Mouse (Mus musculus): ENCODE data around the gene Stat6.

Stat6 gene

GRCm38 (mm10) chr10:127607059-127607458, 35.7 kb upstream of the Stat6 start:
- POLR2A ChIA-PET: interaction anchor here in 3 of 4 experiments (0.6 to 8.0 kb wide), 14 partner anchors 10 to 902 kb away, joined by 3 to 87 read pairs (median 4); partner anchors contain the start of gene Lrp1 (in 1 of the 3)
- CTCF ChIA-PET: interaction anchor here in 3 of 4 experiments (0.6 to 1.5 kb wide), 8 partner anchors 14 to 943 kb away, joined by 3 to 8 read pairs (median 4); partner anchors contain the start of genes Lrp1 (in 1 of the 3) and Os9 (in 1 of the 3)

GRCm38 (mm10) chr10:127609415-127610065, 33.2 kb upstream of the Stat6 start:
- CTCF ChIA-PET: interaction anchor here in 3 of 4 experiments (0.6 to 2.4 kb wide), 13 partner anchors 9 to 399 kb away, joined by 3 to 26 read pairs (median 3); partner anchors contain the start of gene Lrp1 (in 1 of the 3)
- POLR2A ChIA-PET: interaction anchor here (0.7 to 8.0 kb wide), 29 partner anchors 8 to 675 kb away, joined by 3 to 87 read pairs (median 5); partner anchors contain the start of genes Lrp1 (in 2 of the 4), Naca (in 1 of the 4), Ndufa4l2 (in 1 of the 4) and Stat6 (in 1 of the 4)

GRCm38 (mm10) chr10:127610066-127610415, 32.7 kb upstream of the Stat6 start:
- ChIA-PET POLR2A (interaction anchor here (0.5 to 8.0 kb wide), 31 partner anchors 9 to 676 kb away, joined by 3 to 87 read pairs (median 5); partner anchors contain the start of genes Lrp1 (in 2 of the 4), Naca (in 1 of the 4), Ndufa4l2 (in 1 of the 4) and Stat6 (in 1 of the 4)), CTCF (interaction anchor here (0.5 to 2.4 kb wide), 14 partner anchors 9 to 398 kb away, joined by 3 to 26 read pairs (median 3); partner anchors contain the start of gene Lrp1 (in 1 of the 4))

GRCm38 (mm10) chr10:127612079-127612775, 30.6 kb upstream of the Stat6 start:
- ChIA-PET CTCF (interaction anchor here in 3 of 4 experiments (0.6 to 1.9 kb wide), 4 partner anchors 10 to 95 kb away, joined by 3 to 6 read pairs (median 3); partner anchors contain the start of gene Lrp1 (in 1 of the 3)), POLR2A (interaction anchor here in 2 of 4 experiments (0.6 to 2.0 kb wide), 5 partner anchors 9 to 494 kb away, joined by 3 to 10 read pairs (median 5); partner anchors contain the start of gene Lrp1 (in 1 of the 2))

GRCm38 (mm10) chr10:127614236-127615033, 28.4 kb upstream of the Stat6 start:
- CTCF ChIA-PET: interaction anchor here in 3 of 4 experiments (0.5 to 1.9 kb wide), 3 partner anchors 7 to 45 kb away, joined by 4 to 7 read pairs (median 6); partner anchors contain the start of gene Lrp1 (in 1 of the 3)
- POLR2A ChIA-PET: interaction anchor here in 3 of 4 experiments (0.6 to 2.4 kb wide), 6 partner anchors 15 to 749 kb away, joined by 3 to 11 read pairs (median 4); no protein-coding TSS in a partner anchor

- CTCF ChIA-PET: interaction anchor here in 1 of 4 experiments (0.6 kb wide), 2 partner anchors 45 to 291 kb away, joined by 7 to 11 read pairs; no protein-coding TSS in a partner anchor
Measured at GRCm38 (mm10) chr10:127615034-127615374, 27.8 kb upstream of the Stat6 start.

GRCm38 (mm10) chr10:127615591-127615990, 27.2 kb upstream of the Stat6 start:
- POLR2A ChIA-PET: interaction anchor here in 2 of 4 experiments (0.6 to 6.6 kb wide), 7 partner anchors 8 to 28 kb away, joined by 3 to 87 read pairs (median 6); no protein-coding TSS in a partner anchor
- CTCF ChIA-PET: interaction anchor here in 1 of 4 experiments (0.6 kb wide), 1 partner anchor 292 kb away, joined by 11 read pairs; no protein-coding TSS in a partner anchor

More at GRCm38 (mm10) chr10:127615034-127615374, 27.8 kb upstream of the Stat6 start:
- POLR2A ChIA-PET: interaction anchor here in 3 of 4 experiments (0.6 to 2.9 kb wide), 7 partner anchors 19 to 748 kb away, joined by 3 to 11 read pairs (median 4); no protein-coding TSS in a partner anchor

GRCm38 (mm10) chr10:127616261-127616679, 26.5 kb upstream of the Stat6 start:
- POLR2A ChIA-PET: interaction anchor here in 3 of 4 experiments (0.6 to 6.6 kb wide), 11 partner anchors 8 to 742 kb away, joined by 3 to 87 read pairs (median 4); no protein-coding TSS in a partner anchor
- CTCF ChIA-PET: no interaction called here

GRCm38 (mm10) chr10:127617294-127617693, 25.5 kb upstream of the Stat6 start:
- ChIA-PET POLR2A (interaction anchor here in 2 of 4 experiments (0.9 to 6.6 kb wide), 4 partner anchors 9 to 94 kb away, joined by 3 to 87 read pairs (median 6); no protein-coding TSS in a partner anchor), CTCF (no interaction called here)

- ChIA-PET CTCF (interaction anchor here in 2 of 4 experiments (0.6 to 1.1 kb wide), 3 partner anchors 8 to 1116 kb away, joined by 3 to 7 read pairs (median 3); no protein-coding TSS in a partner anchor), POLR2A (interaction anchor here in 1 of 4 experiments (6.6 kb wide), 2 partner anchors 11 to 26 kb away, joined by 63 to 87 read pairs; no protein-coding TSS in a partner anchor)
Measured at GRCm38 (mm10) chr10:127618173-127618572, 24.6 kb upstream of the Stat6 start.

GRCm38 (mm10) chr10:127619119-127619721, 23.6 kb upstream of the Stat6 start:
- ChIA-PET CTCF (interaction anchor here in 3 of 4 experiments (0.6 to 3.5 kb wide), 6 partner anchors 9 to 110 kb away, joined by 3 to 36 read pairs (median 4); partner anchors contain the start of gene Tac2 (in 1 of the 3)), POLR2A (interaction anchor here (0.6 to 6.6 kb wide), 14 partner anchors 9 to 101 kb away, joined by 3 to 87 read pairs (median 10); partner anchors contain the start of genes Stat6 (in 2 of the 4) and Nab2 (in 1 of the 4))

GRCm38 (mm10) chr10:127619941-127620405, 22.8 kb upstream of the Stat6 start:
- CTCF ChIA-PET: interaction anchor here (0.6 to 4.4 kb wide), 12 partner anchors 10 to 281 kb away, joined by 3 to 40 read pairs (median 12); partner anchors contain the start of genes Ndufa4l2 (in 1 of the 4), Stat6 (in 1 of the 4) and Tac2 (in 1 of the 4)
- POLR2A ChIA-PET: interaction anchor here in 3 of 4 experiments (1.0 to 6.6 kb wide), 14 partner anchors 10 to 308 kb away, joined by 3 to 87 read pairs (median 11); partner anchors contain the start of genes Stat6 (in 2 of the 3), Mars (in 1 of the 3) and Nab2 (in 1 of the 3)

- CTCF ChIA-PET: interaction anchor here (0.5 to 4.4 kb wide), 71 partner anchors 7 to 529 kb away, joined by 3 to 44 read pairs (median 5); partner anchors contain the start of genes Stat6 (in 3 of the 4), Mars (in 1 of the 4) and Ndufa4l2 (in 1 of the 4)
- POLR2A ChIA-PET: interaction anchor here (0.5 to 6.6 kb wide), 91 partner anchors 8 to 945 kb away, joined by 3 to 87 read pairs (median 4); partner anchors contain the start of genes Nab2 (in 3 of the 4), Naca (in 3 of the 4), Shmt2 (in 2 of the 4) and Stat6 (in 2 of the 4)
Measured at GRCm38 (mm10) chr10:127620406-127621190, 22.2 kb upstream of the Stat6 start, which contains the start of gene Lrp1. TSS of gene Lrp1 (minus strand) at chr10:127621148.

GRCm38 (mm10) chr10:127621191-127622056, 21.4 kb upstream of the Stat6 start:
- ChIA-PET CTCF (interaction anchor here (0.5 to 4.4 kb wide), 93 partner anchors 8 to 528 kb away, joined by 3 to 44 read pairs (median 4); partner anchors contain the start of genes Stat6 (in 3 of the 4), Mars (in 1 of the 4), Nab2 (in 1 of the 4) and Ndufa4l2 (in 1 of the 4)), POLR2A (interaction anchor here (0.5 to 6.6 kb wide), 100 partner anchors 8 to 945 kb away, joined by 3 to 87 read pairs (median 4); partner anchors contain the start of genes Nab2 (in 3 of the 4), Naca (in 3 of the 4), Shmt2 (in 2 of the 4) and Stat6 (in 2 of the 4))
